Mouse (Mus musculus) small intestine, adult 2 months (tissue): ENCODE measurements around the gene Rabepk. TPM values are rescaled to one million over a fixed set of nuclear protein-coding genes. Genes with fewer than 3 reads are reported as not detected.
A peak's percentile ranks its signal among the peaks of the same experiment; 100 is the strongest.
"Not testable (repeated sequence)": the region's sequence is repeated elsewhere in the genome, so short reads cannot be mapped to it uniquely, and the experiment has no call there.

Experiments used
- H3K27ac ChIP-seq: fragments of 200-500 bp; 2 replicates; pipeline ENCODE4 v1.5.1; 2012; ENCODE audit warnings: low read depth, low read length, control low read depth, inconsistent platforms; ENCODE audit not compliant: insufficient read depth
- H3K27me3 ChIP-seq: fragments of 200-500 bp; 2 replicates; pipeline ENCODE4 v1.6.1; 2012; ENCODE audit warnings: mild to moderate bottlenecking, moderate library complexity, low read length, inconsistent platforms; ENCODE audit not compliant: control insufficient read depth, insufficient read depth
- H3K36me3 ChIP-seq: fragments of 200-500 bp; 2 replicates; pipeline ENCODE4 v1.6.1; 2012; ENCODE audit warnings: mild to moderate bottlenecking, low read length, control low read depth, inconsistent platforms; ENCODE audit not compliant: control insufficient read depth, insufficient read depth
- H3K4me1 ChIP-seq: fragments of 200-500 bp; 2 replicates; pipeline ENCODE4 v1.6.1; 2012; ENCODE audit warnings: low read length, inconsistent platforms, mixed read lengths; ENCODE audit not compliant: control insufficient read depth, insufficient read depth, insufficient read length
- H3K4me3 ChIP-seq: fragments of 200-500 bp; 2 replicates; pipeline ENCODE4 v1.5.1; 2012; ENCODE audit warnings: low read depth, mild to moderate bottlenecking, control low read depth, inconsistent platforms, low read length, moderate library complexity
- CTCF ChIP-seq: fragments of 200-500 bp; IDR thresholded peaks from 2 replicates; pipeline ENCODE4 v1.5.1; 2012; ENCODE audit warnings: low read depth, mild to moderate bottlenecking, control low read depth, inconsistent platforms, low read length, moderate library complexity, mixed read lengths; ENCODE audit not compliant: insufficient replicate concordance, insufficient read length; ENCODE audit errors: extremely low read depth
- POLR2A ChIP-seq: fragments of 200-500 bp; IDR thresholded peaks from 2 replicates; pipeline ENCODE4 v1.6.1; 2012; ENCODE audit warnings: low read depth, mild to moderate bottlenecking, control low read depth, inconsistent platforms, low read length, moderate library complexity
- WGBS: fragments of 180-500 bp; shearing (Covaris S2); methylation state at CpG from one replicate; pipeline ENCODE4 v1.1.7; 2018; 5-methylcytosine and 5-hydroxymethylcytosine counted together
- polyA plus RNA-seq: library from polyadenylated mRNA; depleted of rRNA; stranded (reverse); fragments of >200 nt; gene quantifications from 2 replicates; pipeline ENCODE4 v1.2.3, GENCODE M21; 2012

The Rabepk gene
- polyA plus RNA-seq, 1 experiment = 16.9 TPM

DNA sequence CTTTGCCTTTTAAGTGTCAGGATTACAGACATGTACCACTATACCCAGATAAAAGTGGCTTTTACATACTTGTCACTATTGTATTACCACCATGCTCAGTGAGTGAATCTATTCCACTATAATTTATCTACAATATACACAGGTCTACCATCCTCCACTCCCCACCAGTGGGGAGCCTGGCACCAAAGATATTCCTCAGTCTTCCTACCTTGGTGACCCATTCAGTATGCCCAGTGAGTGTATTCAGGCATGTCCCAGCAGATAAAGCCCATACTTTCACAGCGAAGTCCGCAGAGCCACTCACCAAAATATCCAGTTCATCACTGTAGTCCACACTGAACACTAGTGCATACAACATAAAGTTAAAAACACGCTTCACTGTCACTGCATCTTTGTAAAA, 11.1 kb upstream of the Rabepk start:
- Histone ChIP-seq H3K27me3 (no peaks in the 10 kb centered on the region), H3K4me1 (no peaks in the 10 kb centered on the region), H3K36me3 (peaks cover 51% of the 10 kb centered on the region), H3K4me3 (no peak overlapping the region), H3K27ac (no peak overlapping the region)
- TF ChIP-seq POLR2A = no peak
- no peak for TF ChIP-seq CTCF
- 95% methylated on average over 3 of the region's 3 CpGs for WGBS

DNA sequence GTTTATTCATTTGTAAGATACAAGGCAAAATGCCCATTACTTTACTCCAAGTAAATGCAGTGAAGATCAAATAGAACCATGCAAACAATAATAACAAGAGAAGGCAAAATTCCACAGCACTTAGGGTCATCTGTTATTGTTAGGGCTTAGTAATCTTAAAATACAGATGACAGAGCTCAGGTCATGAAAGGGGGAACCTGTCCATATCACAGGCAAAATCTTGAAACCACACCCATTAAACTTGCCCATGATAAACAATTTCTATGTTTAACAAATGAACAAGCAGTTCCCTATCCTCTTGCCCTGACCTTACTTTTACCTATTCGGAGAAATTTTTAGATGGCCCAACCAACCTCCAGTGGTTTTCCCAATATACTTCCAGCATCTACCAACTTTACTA, 9.9 kb upstream of the Rabepk start:
- H3K36me3 ChIP-seq = peaks cover 52% of the 10 kb centered on the region
- no peak for TF ChIP-seq CTCF
- no peak for TF ChIP-seq POLR2A
- no peak overlapping the region for H3K27ac ChIP-seq
- H3K4me1 ChIP-seq = no peaks in the 10 kb centered on the region
- WGBS = 86% methylated on average over 1 of the region's 1 CpGs
- H3K4me3 ChIP-seq = no peak overlapping the region
- no peaks in the 10 kb centered on the region for H3K27me3 ChIP-seq

DNA sequence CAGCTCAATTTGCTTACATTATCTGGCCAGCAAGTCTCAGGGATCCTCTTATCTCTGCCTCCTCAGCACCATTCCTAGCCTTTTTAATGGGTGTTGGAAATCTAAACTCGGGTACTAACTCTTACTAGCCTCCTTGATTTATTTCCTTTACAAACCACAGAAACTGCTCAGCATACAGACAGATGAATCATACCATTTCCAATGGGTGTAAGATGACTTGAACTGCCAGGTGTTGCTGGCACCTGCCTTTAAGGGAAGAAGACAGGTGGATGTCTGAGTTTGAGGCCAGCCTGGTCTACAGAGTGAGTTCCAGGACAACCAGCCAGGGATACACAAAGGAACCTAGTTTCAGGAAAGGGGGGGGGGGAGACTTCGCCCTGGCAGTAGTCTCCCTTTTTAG, 8.3 kb upstream of the Rabepk start:
- Histone ChIP-seq H3K36me3 (peaks cover 43% of the 10 kb centered on the region), H3K4me3 (no peak overlapping the region), H3K27ac (no peak overlapping the region), H3K27me3 (no peaks in the 10 kb centered on the region), H3K4me1 (no peaks in the 10 kb centered on the region)
- WGBS = 49% methylated on average over 2 of the region's 2 CpGs
- TF ChIP-seq POLR2A = no peak
- no peak for TF ChIP-seq CTCF

DNA sequence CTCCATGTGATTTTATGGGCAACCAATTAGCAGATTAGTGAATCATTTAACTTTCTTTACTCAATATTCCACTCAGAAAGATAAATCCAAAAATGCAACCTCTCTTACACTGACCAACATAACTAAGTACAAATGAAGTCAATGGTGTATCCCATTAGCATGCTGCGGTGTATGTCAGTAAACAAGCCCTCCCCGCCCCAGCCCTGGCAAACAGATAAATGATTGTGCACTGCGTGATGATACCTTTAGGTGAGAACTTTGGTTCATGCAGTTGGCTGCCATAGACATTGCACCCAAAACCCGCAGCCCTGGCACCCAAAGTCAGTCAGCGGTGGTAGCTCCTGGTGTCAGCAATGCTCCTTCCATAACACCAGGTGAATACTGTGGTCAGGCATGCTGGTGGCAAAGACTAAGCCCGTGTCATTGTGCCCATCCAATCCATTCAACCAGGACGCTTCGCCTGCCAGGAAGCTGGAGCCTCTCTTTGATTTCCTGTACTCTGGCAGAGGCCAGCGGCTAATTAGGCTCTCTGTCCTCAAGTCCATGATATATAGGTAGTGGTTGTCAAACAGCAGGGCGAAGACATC, 5.7 kb upstream of the Rabepk start:
- H3K27me3 ChIP-seq = no peaks in the 10 kb centered on the region
- TF ChIP-seq POLR2A (no peak), CTCF (no peak)
- H3K36me3 ChIP-seq = peaks cover 27% of the 10 kb centered on the region
- 85% methylated on average over 10 of the region's 10 CpGs for WGBS
- H3K4me3 ChIP-seq = no peak overlapping the region
- H3K4me1 ChIP-seq = peaks cover under 1% of the 10 kb centered on the region
- H3K27ac ChIP-seq = no peak overlapping the region

DNA sequence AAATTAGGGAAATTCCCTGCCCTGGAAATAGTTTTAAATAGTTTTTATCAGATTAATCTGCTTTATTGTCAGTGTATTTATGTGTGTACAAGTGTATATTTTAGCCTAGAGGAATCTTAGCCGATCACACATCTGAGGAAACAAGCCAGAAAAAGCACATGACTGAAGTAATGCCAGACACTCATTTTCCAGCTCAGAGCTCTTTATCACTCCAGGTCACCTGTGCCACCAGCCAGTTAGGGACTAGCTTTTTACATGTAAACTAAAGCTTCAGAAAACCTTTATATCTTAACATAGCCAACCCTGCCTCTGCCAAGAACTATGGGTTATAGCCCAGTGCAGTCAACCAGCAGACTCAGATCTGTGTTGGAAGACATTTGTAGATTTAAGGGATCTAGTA, 5.1 kb upstream of the Rabepk start:
- Histone ChIP-seq H3K4me1 (peaks cover 2% of the 10 kb centered on the region), H3K36me3 (peaks cover 24% of the 10 kb centered on the region), H3K4me3 (no peak overlapping the region), H3K27me3 (no peaks in the 10 kb centered on the region), H3K27ac (no peak overlapping the region)
- TF ChIP-seq POLR2A (no peak), CTCF (no peak)
- WGBS = 38% methylated on average over 1 of the region's 1 CpGs

DNA sequence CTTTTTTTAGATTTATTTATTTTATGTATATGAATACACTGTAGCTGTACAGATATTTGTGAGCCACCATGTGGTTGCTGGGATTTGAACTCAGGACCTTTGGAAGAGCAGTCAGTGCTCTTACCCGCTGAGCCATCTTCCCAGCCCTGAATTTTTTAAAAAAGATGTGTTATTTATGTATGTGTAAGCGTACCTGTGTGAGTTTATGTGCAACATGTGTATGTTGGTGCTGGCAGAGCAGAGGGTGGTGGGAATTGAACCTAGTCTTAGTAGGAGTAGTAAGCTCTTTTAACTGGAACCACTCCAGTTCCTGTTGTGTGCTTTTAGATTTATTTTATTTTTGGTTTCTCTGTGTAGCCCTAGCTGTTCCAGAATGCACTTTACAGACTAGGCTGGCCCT, 4.5 kb upstream of the Rabepk start:
- 96% methylated on average over 2 of the region's 2 CpGs for WGBS
- Histone ChIP-seq H3K36me3 (peaks cover 24% of the 10 kb centered on the region), H3K4me3 (no peak overlapping the region), H3K27ac (no peak overlapping the region), H3K4me1 (peaks cover 2% of the 10 kb centered on the region), H3K27me3 (no peaks in the 10 kb centered on the region)
- TF ChIP-seq CTCF (no peak), POLR2A (no peak)

DNA sequence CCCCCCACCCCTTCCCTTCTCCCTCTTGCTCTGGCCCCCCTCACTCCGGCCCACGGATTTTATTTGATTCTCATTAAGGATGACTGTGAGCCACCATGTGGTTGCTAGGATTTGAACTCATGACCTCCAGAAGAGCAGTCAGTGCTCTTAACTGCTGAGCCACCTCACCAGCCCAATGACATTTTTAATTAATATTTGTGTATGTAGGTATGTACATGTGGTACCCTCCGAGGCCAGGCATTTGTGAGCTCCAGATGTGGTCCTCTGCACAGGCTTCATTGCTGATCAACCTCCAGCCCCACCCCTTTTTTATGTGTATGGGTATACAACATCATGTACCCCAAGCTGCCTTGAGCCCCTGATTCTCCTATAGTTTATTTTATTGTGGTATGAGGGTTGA, 4.0 kb upstream of the Rabepk start:
- no peak overlapping the region for H3K4me3 ChIP-seq
- no peaks in the 10 kb centered on the region for H3K27me3 ChIP-seq
- TF ChIP-seq POLR2A = no peak
- no peak for TF ChIP-seq CTCF
- H3K4me1 ChIP-seq = peaks cover 2% of the 10 kb centered on the region
- H3K27ac ChIP-seq = no peak overlapping the region
- H3K36me3 ChIP-seq = peaks cover 21% of the 10 kb centered on the region
- WGBS = 50% methylated on average over 3 of the region's 3 CpGs

DNA sequence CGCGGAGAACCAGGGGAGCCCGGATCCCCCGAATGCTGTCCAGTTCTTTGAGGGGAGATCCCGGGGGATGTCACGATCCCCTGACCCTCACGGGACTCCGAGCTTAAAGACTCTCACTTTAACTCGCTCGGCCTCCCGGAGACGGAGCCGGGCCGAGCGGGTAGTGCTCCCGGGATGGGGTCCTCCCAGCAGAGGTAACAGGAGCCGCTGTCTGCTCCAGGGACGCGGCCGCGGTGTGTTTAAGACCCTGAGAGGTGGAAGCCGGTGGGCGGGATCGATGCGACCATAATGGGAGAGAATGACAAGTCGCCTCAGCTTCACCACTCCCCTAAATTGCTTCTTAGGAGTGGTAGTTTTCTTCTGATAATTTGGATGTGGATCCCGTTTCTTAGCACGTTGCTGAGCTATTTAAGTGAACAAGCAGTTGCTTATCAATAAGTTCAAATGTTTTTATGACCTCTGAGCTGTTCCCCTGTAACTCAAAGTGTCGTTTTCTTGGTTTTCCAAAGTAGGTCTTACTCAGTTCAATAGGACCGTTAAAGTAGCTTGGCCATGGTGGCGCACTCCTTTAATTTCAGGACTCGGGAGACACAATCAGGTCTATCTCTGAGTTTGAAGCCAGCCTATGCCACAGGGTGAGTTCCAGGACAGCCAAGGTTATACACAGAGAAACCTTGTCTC, 3.0 kb upstream of the Rabepk start:
- H3K4me1 ChIP-seq, H3K27me3 ChIP-seq: not testable (repeated sequence)
- peaks cover 15% of the 10 kb centered on the region for H3K36me3 ChIP-seq
- under 1% methylated on average over 32 of the region's 32 CpGs for WGBS
- peak overlapping the region; percentile 81 for H3K4me3 ChIP-seq
- H3K27ac ChIP-seq = peak overlapping the region; percentile 75
